Mouse (Mus musculus) heart, adult 2 months (tissue): ENCODE measurements around the gene Iqcf5.

Source experiments
- CTCF ChIP-seq: fragments of 200-600 bp; IDR thresholded peaks from 2 replicates; pipeline ENCODE4 v1.8.1; 2022; ENCODE audit warnings: antibody characterized with exemption, mild to moderate bottlenecking, moderate library complexity
- EP300 ChIP-seq: fragments of 200-500 bp; IDR thresholded peaks from 2 replicates; pipeline ENCODE4 v1.6.1; 2011; ENCODE audit warnings: low read depth, low read length, control low read depth; ENCODE audit not compliant: insufficient read depth

- TF ChIP-seq CTCF (no peak), EP300 (no peak)
Observed at GRCm38 (mm10) chr9:106534975-106535374, 20.6 kb downstream of the Iqcf5 start.
